Mouse (Mus musculus): Measurements from ENCODE around the gene Psmb1.

- TF ChIP-seq CTCF (IDR thresholded peaks at IDR 0.05; ENCODE audit: extremely low read depth, insufficient read depth, low read length), result no peak
- TF ChIP-seq POLR2A (IDR thresholded peaks at IDR 0.05; ENCODE audit: extremely low read depth, insufficient read depth, low read length), result no peak
Observed at GRCm38 (mm10) chr17:15498753-15499113, 818 bp downstream of the Psmb1 start.

All from cortical plate, adult 2 months (tissue).